Mouse (Mus musculus) monocyte, adult 2 months (primary cell): ENCODE measurements around the gene Foxg1.

ENCODE experiments used
- DNase-seq, 2 experiments: peaks; one replicate each; pipeline ENCODE4 v3.0.0; 2022; ENCODE audit warnings: low spot score in 2 of 2, low read depth in 1 of 2

The Foxg1 gene

GRCm38 (mm10) chr12:49385631-49385990, 3.2 kb downstream of the Foxg1 start:
- no peak for DNase-seq

- no peak for DNase-seq
Observed at GRCm38 (mm10) chr12:49386081-49386805, 3.8 kb downstream of the Foxg1 start.

GRCm38 (mm10) chr12:49387856-49388598, 5.6 kb downstream of the Foxg1 start:
- DNase-seq: no peak

GRCm38 (mm10) chr12:49389666-49390065, 7.2 kb downstream of the Foxg1 start:
- no peak for DNase-seq

GRCm38 (mm10) chr12:49390257-49390656, 7.8 kb downstream of the Foxg1 start:
- DNase-seq: no peak

- no peak for DNase-seq
Observed at GRCm38 (mm10) chr12:49390926-49391304, 8.5 kb downstream of the Foxg1 start.

GRCm38 (mm10) chr12:49391305-49392040, 9.0 kb downstream of the Foxg1 start:
- DNase-seq: no peak

GRCm38 (mm10) chr12:49392041-49392390, 9.6 kb downstream of the Foxg1 start:
- DNase-seq: no peak

- no peak for DNase-seq
Observed at GRCm38 (mm10) chr12:49392876-49393275, 10.4 kb downstream of the Foxg1 start.

- DNase-seq: no peak
Observed at GRCm38 (mm10) chr12:49393639-49394038, 11.2 kb downstream of the Foxg1 start.

- no peak for DNase-seq
Observed at GRCm38 (mm10) chr12:49394181-49394580, 11.7 kb downstream of the Foxg1 start.

- no peak for DNase-seq
Observed at GRCm38 (mm10) chr12:49394836-49395235, 12.4 kb downstream of the Foxg1 start.

- no peak for DNase-seq
Observed at GRCm38 (mm10) chr12:49395969-49396368, 13.5 kb downstream of the Foxg1 start.

- no peak for DNase-seq
Observed at GRCm38 (mm10) chr12:49396776-49397175, 14.3 kb downstream of the Foxg1 start.

- DNase-seq: no peak
Observed at GRCm38 (mm10) chr12:49397443-49398162, 15.1 kb downstream of the Foxg1 start.

- no peak for DNase-seq
Observed at GRCm38 (mm10) chr12:49398163-49398540, 15.7 kb downstream of the Foxg1 start.

- no peak for DNase-seq
Observed at GRCm38 (mm10) chr12:49398636-49399035, 16.2 kb downstream of the Foxg1 start.

GRCm38 (mm10) chr12:49399611-49400010, 17.2 kb downstream of the Foxg1 start:
- no peak for DNase-seq

GRCm38 (mm10) chr12:49400036-49400852, 17.8 kb downstream of the Foxg1 start:
- no peak for DNase-seq

GRCm38 (mm10) chr12:49400853-49401118, 18.3 kb downstream of the Foxg1 start:
- DNase-seq: no peak
